Mouse (Mus musculus): Measurements from ENCODE around the gene Gtpbp4. TPM values are rescaled to one million over a fixed set of nuclear protein-coding genes. Genes with fewer than 3 reads are reported as not detected.

Gtpbp4 gene
- polyA plus RNA-seq, 1 experiment from 2014 or later: 51.9 TPM

Small RNA genes within 50 kb of the gene (microRNA-seq; reads per million reads assigned to microRNA genes)
- not detected for gene Gm22750

Other genes starting within 250 kb of the Gtpbp4 start
- 23.8 TPM in 2 replicates for gene Wdr37, start 124.2 kb downstream of the Gtpbp4 start, polyA plus RNA-seq (2014; fragmentation: Nextera tagmentation; extraction: Ambion mirVana)
- gene Idi1, start 110.6 kb downstream of the Gtpbp4 start, polyA plus RNA-seq (2014; fragmentation: Nextera tagmentation; extraction: Ambion mirVana): 39.0 and 43.6 TPM in 2 replicates
- not detected in 2 replicates for gene Gm9745, start 47.9 kb downstream of the Gtpbp4 start, polyA plus RNA-seq (2014; fragmentation: Nextera tagmentation; extraction: Ambion mirVana)
- gene Idi2, start 43.2 kb downstream of the Gtpbp4 start, polyA plus RNA-seq (2014; fragmentation: Nextera tagmentation; extraction: Ambion mirVana): not detected in 2 replicates
- 36.1 and 36.5 TPM in 2 replicates for gene Larp4b, start 97.8 kb upstream of the Gtpbp4 start, polyA plus RNA-seq (2014; fragmentation: Nextera tagmentation; extraction: Ambion mirVana)